ENCODE assay signal across 8 mouse cellular contexts in the genomic region with DNA sequence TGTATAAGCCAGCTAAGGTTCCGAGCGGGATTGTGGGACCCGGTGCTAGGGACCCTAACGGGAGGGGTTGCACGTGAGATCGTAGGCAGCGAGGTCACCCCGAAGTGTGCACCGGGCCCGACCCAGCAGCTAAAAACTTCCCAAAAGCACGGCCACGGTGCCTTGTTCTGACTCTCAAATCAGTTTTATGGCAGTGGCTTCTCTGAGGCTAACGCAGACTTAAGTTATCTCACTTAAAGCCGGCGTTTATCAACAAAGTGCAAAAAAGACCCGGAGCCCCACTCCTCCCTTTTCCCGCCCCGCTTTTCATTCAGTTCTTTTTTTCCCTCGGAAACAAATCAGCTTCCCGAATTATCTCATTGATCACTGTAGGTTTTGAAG. TPM values are rescaled to one million over a fixed set of nuclear protein-coding genes. Genes with fewer than 3 reads are reported as not detected.
DNase-seq lines count a peak whose midpoint lies in the region; ATAC-seq and TF ChIP-seq lines count a peak whose summit lies in the region.

No protein-coding gene starts in this region.

- peaks cover 3% of the 10 kb centered on the region; the same call in 1 of the 2 replicates for H3K4me1 ChIP-seq in cortical plate, adult 2 months (ENCODE audit: control insufficient read depth, insufficient read depth, low read length)
- H3K4me1 ChIP-seq in midbrain, postnatal 0 days (ENCODE audit: insufficient read depth, low read length), result peaks cover 8% of the 10 kb centered on the region; the same call in 1 of the 2 replicates

- no peak for TF ChIP-seq CTCF in layer of hippocampus, adult 2 months (conservative IDR thresholded peaks at IDR 0.05)
- no peak for TF ChIP-seq CTCF in cortical plate, adult 2 months (IDR thresholded peaks at IDR 0.05; ENCODE audit: extremely low read depth, insufficient read depth, low read length)
- no peak for TF ChIP-seq CTCF in midbrain, postnatal 0 days (IDR thresholded peaks at IDR 0.05)

- DNase-seq in layer of hippocampus, adult 2 months (ENCODE audit: low spot score in 2 of 2), result no peak
- no peak for DNase-seq in layer of hippocampus, adult 18-20 months (ENCODE audit: low spot score in 2 of 2)
- DNase-seq in midbrain, postnatal 0 days (ENCODE audit: low spot score), result peak; percentile 32
- DNase-seq in cerebellum, adult 11 months, result no peak
- no peak for DNase-seq in thymus, postnatal 10 days (ENCODE audit: low spot score in 2 of 2)
- no peak for DNase-seq in layer of hippocampus, postnatal 25 days (ENCODE audit: extremely low spot score in 1 of 2, low spot score in 1 of 2)

- H3K36me3 ChIP-seq in midbrain, postnatal 0 days (ENCODE audit: insufficient read depth, low read length), result no peaks in the 10 kb centered on the region

- no peak for TF ChIP-seq POLR2A in cortical plate, adult 2 months (IDR thresholded peaks at IDR 0.05; ENCODE audit: extremely low read depth, insufficient read depth, low read length)

- peak overlapping the region; percentile 91 for H3K27ac ChIP-seq in layer of hippocampus, adult 2 months
- H3K27ac ChIP-seq in cortical plate, adult 2 months (ENCODE audit: insufficient read depth, low read length), result peak overlapping the region; percentile 87; the same call in 1 of the 2 replicates
- H3K27ac ChIP-seq in midbrain, postnatal 0 days (ENCODE audit: low read depth, low read length), result peak overlapping the region; percentile 87

- H3K27me3 ChIP-seq in midbrain, postnatal 0 days (ENCODE audit: insufficient read depth, low read length), result no peaks in the 10 kb centered on the region

- under 1% methylated on average over 20 of the region's 20 CpGs for WGBS in midbrain, postnatal 0 days

- peak overlapping the region; percentile 76 for H3K4me2 ChIP-seq in midbrain, postnatal 0 days (ENCODE audit: low read depth, low read length, poor library complexity, severe bottlenecking)

- H3K9me3 ChIP-seq in midbrain, postnatal 0 days (ENCODE audit: low read length), result no peaks in the 10 kb centered on the region

- H3K9ac ChIP-seq in midbrain, postnatal 0 days (replicated peaks; ENCODE audit: low read length, poor library complexity, severe bottlenecking), result peak overlapping the region; percentile 71

- peak; percentile 0 for ATAC-seq in inflammation-experienced regulatory T-cells, adult 6 months
- no peak for ATAC-seq in midbrain, postnatal 0 days (ENCODE audit: low FRiP score)

- H3K4me3 ChIP-seq in layer of hippocampus, adult 2 months, result peak overlapping the region; percentile 88
- H3K4me3 ChIP-seq in cortical plate, adult 2 months (ENCODE audit: insufficient read depth, low read length), result peak overlapping the region; percentile 62
- H3K4me3 ChIP-seq in midbrain, postnatal 0 days (ENCODE audit: low read depth, low read length), result peak overlapping the region; percentile 73

RNA-seq across cellular contexts. Expression of a gene that starts 0.5 kb away (rescaled TPM):
- total RNA-seq in layer of hippocampus, adult 2 months (2021), result 10 to 100 TPM; 33.7 to 34.5 TPM
- 10 to 100 TPM; 26.7 to 31.9 TPM for total RNA-seq in layer of hippocampus, adult 18-20 months (2021)
- 75.1 and 75.8 TPM in 2 replicates for polyA plus RNA-seq in cortical plate, adult 2 months (2012; rRNA removed)
- polyA plus RNA-seq in inflammation-experienced regulatory T-cells, adult 6 months (2017; shearing (Covaris generic)), result 10 to 100 TPM; 23.7 to 41.2 (median 37.0) TPM
- total RNA-seq in midbrain, postnatal 0 days (2014; rRNA removed), result 21.1 and 28.6 TPM in 2 replicates
- 11.7 and 16.9 TPM in 2 replicates for polyA plus RNA-seq in midbrain, postnatal 0 days (2015; fragmentation: Nextera tagmentation; extraction: Ambion mirVana)
- total RNA-seq in layer of hippocampus, postnatal 25 days (2021), result 10 to 100 TPM; 26.8 to 47.1 TPM

RNA-seq across cellular contexts. Expression of a gene that starts 20.9 kb away (rescaled TPM):
- total RNA-seq in layer of hippocampus, adult 2 months (2021), result not detected
- total RNA-seq in layer of hippocampus, adult 18-20 months (2021), result not detected
- polyA plus RNA-seq in cortical plate, adult 2 months (2012; rRNA removed), result not detected in 2 replicates
- polyA plus RNA-seq in inflammation-experienced regulatory T-cells, adult 6 months (2017; shearing (Covaris generic)), result not detected
- not detected in 2 replicates for total RNA-seq in midbrain, postnatal 0 days (2014; rRNA removed)
- 0.06 and 0.10 TPM in 2 replicates for polyA plus RNA-seq in midbrain, postnatal 0 days (2015; fragmentation: Nextera tagmentation; extraction: Ambion mirVana)
- total RNA-seq in layer of hippocampus, postnatal 25 days (2021), result not detected
